Mouse (Mus musculus): Measurements from ENCODE around the gene Cep112. TPM values are rescaled to one million over a fixed set of nuclear protein-coding genes. Genes with fewer than 3 reads are reported as not detected.

Gene Cep112
- polyA plus RNA-seq, 1 experiment: 1.3 TPM

DNA sequence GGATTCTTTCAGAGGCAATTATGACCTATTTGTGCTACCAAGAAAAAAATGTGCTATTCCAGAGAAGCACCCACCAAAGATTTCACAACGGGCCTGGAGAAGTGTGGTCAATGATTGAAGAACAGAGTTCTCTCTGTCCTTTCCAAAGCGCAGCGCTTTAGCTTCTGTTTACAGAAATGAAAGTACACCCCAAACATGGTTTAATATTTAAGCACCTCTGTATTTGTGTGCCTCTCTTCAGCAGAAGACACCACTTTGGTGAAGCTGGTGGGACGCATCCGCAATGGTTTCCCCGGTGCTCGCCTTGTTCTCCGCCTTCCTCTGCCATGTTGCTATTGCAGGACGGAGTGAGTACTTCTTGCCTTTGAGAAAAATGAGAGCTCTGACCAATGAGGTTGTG, 29.9 kb upstream of the Cep112 start:
- no peaks in the 10 kb centered on the region for H3K4me1 ChIP-seq (ENCODE audit: control insufficient read depth, insufficient read depth, low read length)
- no peak for DNase-seq
- TF ChIP-seq CTCF (IDR thresholded peaks at IDR 0.05; ENCODE audit: borderline replicate concordance, insufficient read depth, low read depth, low read length) (no peak), POLR2A (IDR thresholded peaks at IDR 0.05; ENCODE audit: borderline replicate concordance, insufficient read depth, low read length) (no peak)
- 94% methylated on average over 9 of the region's 9 CpGs for WGBS
- H3K4me3 ChIP-seq (replicated peaks; ENCODE audit: insufficient read depth, low read depth, low read length): no peak overlapping the region
- H3K27me3 ChIP-seq (ENCODE audit: control insufficient read depth, insufficient read depth, low read length): no peaks in the 10 kb centered on the region
- H3K27ac ChIP-seq (ENCODE audit: insufficient read depth, low read length): no peak overlapping the region

DNA sequence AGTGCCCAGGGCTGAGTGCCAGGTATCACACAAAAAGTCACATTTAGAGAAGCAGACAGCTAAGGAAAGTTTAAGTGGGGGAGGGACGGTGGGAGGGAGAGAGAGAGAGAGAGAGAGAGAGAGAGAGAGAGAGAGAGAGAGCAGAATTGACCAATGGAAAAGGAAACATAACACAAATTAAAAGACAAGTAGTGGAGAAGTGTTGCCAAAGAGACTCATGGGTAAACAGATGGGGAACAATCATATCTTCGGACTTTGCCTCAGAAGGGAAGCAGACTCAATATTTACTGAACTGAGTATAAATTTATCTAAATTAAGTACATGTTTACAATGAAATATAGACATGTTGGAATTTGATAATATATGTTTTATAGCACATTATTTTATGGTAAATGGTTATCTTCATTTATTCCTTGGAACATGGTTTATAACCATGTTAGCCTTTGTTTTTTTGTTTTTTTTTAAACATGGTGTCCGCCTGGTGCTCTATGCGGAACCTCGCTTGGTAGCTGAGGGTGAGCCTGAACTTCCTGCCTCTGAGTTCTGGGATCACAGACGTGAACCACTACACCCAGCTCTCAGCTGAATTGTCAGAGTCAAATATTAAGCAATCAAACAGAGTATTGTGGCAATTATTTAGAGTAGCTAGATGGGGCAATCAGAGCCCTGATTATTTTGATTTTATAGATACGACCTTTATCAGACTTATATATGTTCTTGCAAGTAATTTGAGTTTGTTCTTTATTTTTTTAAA, 28.7 kb upstream of the Cep112 start:
- Histone ChIP-seq H3K4me3 (replicated peaks; ENCODE audit: insufficient read depth, low read depth, low read length) (no peak overlapping the region), H3K27ac (ENCODE audit: insufficient read depth, low read length) (no peak overlapping the region), H3K4me1 (ENCODE audit: control insufficient read depth, insufficient read depth, low read length) (no peaks in the 10 kb centered on the region), H3K27me3 (ENCODE audit: control insufficient read depth, insufficient read depth, low read length) (no peaks in the 10 kb centered on the region)
- no peak for TF ChIP-seq CTCF (IDR thresholded peaks at IDR 0.05; ENCODE audit: borderline replicate concordance, insufficient read depth, low read depth, low read length)
- TF ChIP-seq POLR2A (IDR thresholded peaks at IDR 0.05; ENCODE audit: borderline replicate concordance, insufficient read depth, low read length): no peak
- 84% methylated on average over 7 of the region's 7 CpGs for whole genome bisulfite sequencing
- DNase-seq: no peak

DNA sequence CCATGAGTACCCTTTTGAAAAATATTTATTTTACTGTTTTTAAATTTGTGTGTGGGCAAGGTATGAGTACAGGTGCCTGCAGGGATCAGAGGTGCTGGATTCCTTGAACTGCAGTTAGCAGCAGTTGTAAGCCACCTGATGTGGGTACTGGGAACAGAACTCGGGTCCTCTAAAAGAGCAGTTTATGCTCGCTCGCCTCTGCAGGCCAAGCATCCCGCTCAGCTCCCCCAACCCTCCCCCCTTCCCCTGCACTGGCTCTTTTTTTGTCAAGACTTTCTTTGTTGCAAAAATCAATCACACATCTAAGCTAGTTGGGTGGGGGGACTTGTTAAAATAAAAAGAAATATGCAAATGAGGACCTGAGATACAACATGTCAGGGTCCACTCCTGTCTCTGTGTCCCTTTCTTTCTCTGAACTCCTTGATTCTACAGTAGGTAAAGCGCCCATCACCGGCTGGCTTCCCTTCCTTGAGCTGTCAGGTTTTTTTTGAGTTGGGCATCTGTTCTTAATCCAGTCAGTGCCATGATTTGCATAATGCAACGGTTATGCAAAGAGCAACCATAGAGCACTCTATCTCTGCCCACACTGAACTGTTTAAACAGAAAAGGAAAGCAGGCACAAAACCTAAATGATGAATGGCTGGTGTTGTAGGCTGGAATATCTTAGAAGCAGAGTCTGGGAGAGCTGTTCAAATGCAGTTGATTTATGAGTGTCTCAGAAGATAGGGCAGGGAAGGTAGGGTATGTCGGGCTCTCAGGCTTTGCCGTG, 14.9 kb upstream of the Cep112 start:
- WGBS: 46% methylated on average over 9 of the region's 9 CpGs
- Histone ChIP-seq H3K4me1 (ENCODE audit: control insufficient read depth, insufficient read depth, low read length) (no peaks in the 10 kb centered on the region), H3K27ac (ENCODE audit: insufficient read depth, low read length) (no peak overlapping the region), H3K27me3 (ENCODE audit: control insufficient read depth, insufficient read depth, low read length) (no peaks in the 10 kb centered on the region), H3K4me3 (replicated peaks; ENCODE audit: insufficient read depth, low read depth, low read length) (no peak overlapping the region)
- TF ChIP-seq POLR2A (IDR thresholded peaks at IDR 0.05; ENCODE audit: borderline replicate concordance, insufficient read depth, low read length): no peak
- TF ChIP-seq CTCF (IDR thresholded peaks at IDR 0.05; ENCODE audit: borderline replicate concordance, insufficient read depth, low read depth, low read length): no peak
- DNase-seq: no peak

DNA sequence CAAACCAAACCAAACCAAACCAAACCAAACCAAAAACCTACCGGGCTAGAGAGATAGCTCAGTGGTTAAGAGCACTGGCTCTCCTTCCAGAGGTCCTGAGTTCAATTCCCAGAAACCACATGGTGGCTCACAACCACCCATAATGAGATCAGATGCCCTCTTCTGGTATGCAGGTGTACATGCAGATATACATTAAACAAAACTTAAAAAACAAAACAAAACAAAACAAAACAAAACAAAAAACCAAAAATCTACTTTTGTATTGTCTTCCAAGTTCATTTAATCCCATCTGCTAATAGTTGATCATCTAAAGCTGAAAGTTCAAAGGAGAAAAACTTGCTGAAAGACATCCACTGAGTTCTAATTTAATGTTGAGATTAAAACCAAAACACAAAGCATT, 8.6 kb upstream of the Cep112 start:
- WGBS: 88% methylated on average over 1 of the region's 1 CpGs
- no peak for DNase-seq
- Histone ChIP-seq H3K27ac (ENCODE audit: insufficient read depth, low read length) (no peak overlapping the region), H3K4me1 (ENCODE audit: control insufficient read depth, insufficient read depth, low read length) (no peaks in the 10 kb centered on the region), H3K27me3 (ENCODE audit: control insufficient read depth, insufficient read depth, low read length) (no peaks in the 10 kb centered on the region), H3K4me3 (replicated peaks; ENCODE audit: insufficient read depth, low read depth, low read length) (no peak overlapping the region)
- TF ChIP-seq CTCF (IDR thresholded peaks at IDR 0.05; ENCODE audit: borderline replicate concordance, insufficient read depth, low read depth, low read length) (no peak), POLR2A (IDR thresholded peaks at IDR 0.05; ENCODE audit: borderline replicate concordance, insufficient read depth, low read length) (no peak)

DNA sequence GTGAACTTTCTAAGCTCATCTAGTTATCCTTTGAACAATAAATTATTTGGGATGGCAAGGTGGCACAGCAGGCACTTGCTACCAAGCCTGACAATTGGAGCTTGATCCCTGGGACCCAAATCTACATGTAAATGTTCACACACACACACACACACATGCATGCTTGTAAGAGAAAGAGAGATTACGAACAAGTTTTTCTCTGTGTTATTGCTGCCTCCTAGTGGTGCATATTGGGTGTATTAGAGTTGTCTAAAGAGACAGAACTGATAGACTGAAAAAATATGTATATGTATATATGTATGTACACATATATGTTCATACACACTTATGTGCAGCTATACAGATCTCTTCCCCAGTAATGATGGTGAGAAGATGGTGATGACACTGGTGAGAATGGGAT, 6.5 kb upstream of the Cep112 start:
- DNase-seq: no peak
- WGBS: 26% methylated on average over 1 of the region's 1 CpGs
- no peaks in the 10 kb centered on the region for H3K27me3 ChIP-seq (ENCODE audit: control insufficient read depth, insufficient read depth, low read length)
- no peak overlapping the region for H3K4me3 ChIP-seq (replicated peaks; ENCODE audit: insufficient read depth, low read depth, low read length)
- H3K4me1 ChIP-seq (ENCODE audit: control insufficient read depth, insufficient read depth, low read length): no peaks in the 10 kb centered on the region
- H3K27ac ChIP-seq (ENCODE audit: insufficient read depth, low read length): no peak overlapping the region
- TF ChIP-seq CTCF (IDR thresholded peaks at IDR 0.05; ENCODE audit: borderline replicate concordance, insufficient read depth, low read depth, low read length) (no peak), POLR2A (IDR thresholded peaks at IDR 0.05; ENCODE audit: borderline replicate concordance, insufficient read depth, low read length) (no peak)

DNA sequence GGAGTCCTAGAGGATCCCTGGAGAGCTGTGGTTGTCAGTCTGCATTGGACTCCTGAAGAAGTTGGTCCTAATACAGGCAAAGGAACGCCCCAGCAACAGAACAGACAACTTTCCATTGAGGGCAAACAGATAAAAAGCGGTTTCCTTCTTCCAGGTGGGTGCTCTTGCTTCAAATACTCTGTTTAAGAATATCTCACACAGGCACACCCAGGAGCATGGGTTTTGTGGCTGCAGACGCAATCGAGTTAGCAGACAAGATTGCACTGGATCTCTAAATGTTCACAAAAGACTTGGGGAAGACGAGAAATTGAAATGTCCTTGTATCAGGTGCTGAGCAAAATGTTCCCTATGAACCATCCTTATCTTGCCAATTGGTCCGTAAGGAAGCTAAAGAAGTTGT, 5.8 kb upstream of the Cep112 start:
- WGBS: 93% methylated on average over 6 of the region's 6 CpGs
- Histone ChIP-seq H3K27ac (ENCODE audit: insufficient read depth, low read length) (no peak overlapping the region), H3K4me3 (replicated peaks; ENCODE audit: insufficient read depth, low read depth, low read length) (no peak overlapping the region), H3K27me3 (ENCODE audit: control insufficient read depth, insufficient read depth, low read length) (no peaks in the 10 kb centered on the region), H3K4me1 (ENCODE audit: control insufficient read depth, insufficient read depth, low read length) (peaks cover 3% of the 10 kb centered on the region; the same call in 1 of the 2 replicates)
- no peak for DNase-seq
- TF ChIP-seq CTCF (IDR thresholded peaks at IDR 0.05; ENCODE audit: borderline replicate concordance, insufficient read depth, low read depth, low read length): no peak
- no peak for TF ChIP-seq POLR2A (IDR thresholded peaks at IDR 0.05; ENCODE audit: borderline replicate concordance, insufficient read depth, low read length)

DNA sequence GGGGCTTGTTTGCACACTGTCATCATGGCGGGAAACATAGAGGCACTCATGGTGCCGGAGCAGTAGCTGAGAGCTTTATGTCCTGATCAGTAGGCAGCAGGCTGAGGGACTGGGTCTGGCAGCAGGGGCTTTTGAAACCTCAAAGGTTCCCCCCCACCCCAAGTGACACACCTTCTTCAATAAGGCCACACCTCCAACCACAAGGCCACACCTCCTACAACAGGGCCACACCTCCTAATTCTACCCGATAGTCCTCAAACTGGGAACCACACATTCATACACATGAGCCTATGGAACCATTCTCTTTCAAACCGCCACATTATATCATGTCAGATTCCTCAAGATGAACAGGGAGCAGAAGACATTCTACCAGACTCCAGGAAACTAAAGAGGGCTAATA, 4.2 kb upstream of the Cep112 start:
- 87% methylated on average over 4 of the region's 4 CpGs for WGBS
- H3K27ac ChIP-seq (ENCODE audit: insufficient read depth, low read length): no peak overlapping the region
- H3K4me3 ChIP-seq (replicated peaks; ENCODE audit: insufficient read depth, low read depth, low read length): no peak overlapping the region
- peaks cover 3% of the 10 kb centered on the region; the same call in 1 of the 2 replicates for H3K4me1 ChIP-seq (ENCODE audit: control insufficient read depth, insufficient read depth, low read length)
- no peak for DNase-seq
- TF ChIP-seq CTCF (IDR thresholded peaks at IDR 0.05; ENCODE audit: borderline replicate concordance, insufficient read depth, low read depth, low read length) (no peak), POLR2A (IDR thresholded peaks at IDR 0.05; ENCODE audit: borderline replicate concordance, insufficient read depth, low read length) (no peak)
- no peaks in the 10 kb centered on the region for H3K27me3 ChIP-seq (ENCODE audit: control insufficient read depth, insufficient read depth, low read length)

DNA sequence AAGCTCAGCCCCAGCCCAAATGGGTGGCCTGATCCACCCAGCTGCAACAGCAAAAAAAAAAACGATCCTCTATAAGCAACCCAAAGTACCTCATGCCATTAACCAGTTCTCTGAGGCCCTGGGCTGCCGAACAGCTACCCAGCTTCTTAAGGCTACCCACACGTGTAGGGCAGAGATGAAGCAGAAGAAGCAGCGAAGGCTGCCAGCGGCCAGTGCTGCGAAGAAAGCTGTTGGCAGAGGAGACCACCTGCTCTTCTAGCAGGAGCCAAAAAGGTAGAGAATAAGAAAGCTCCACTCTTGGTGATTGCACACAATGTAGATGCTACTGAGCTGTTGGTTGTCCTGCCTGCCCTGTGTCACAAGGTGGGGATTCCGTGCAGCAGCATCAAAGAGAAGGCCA, 1.8 kb upstream of the Cep112 start:
- Histone ChIP-seq H3K4me1 (ENCODE audit: control insufficient read depth, insufficient read depth, low read length) (peaks cover 3% of the 10 kb centered on the region; the same call in 1 of the 2 replicates), H3K27ac (ENCODE audit: insufficient read depth, low read length) (no peak overlapping the region), H3K27me3 (ENCODE audit: control insufficient read depth, insufficient read depth, low read length) (no peaks in the 10 kb centered on the region), H3K4me3 (replicated peaks; ENCODE audit: insufficient read depth, low read depth, low read length) (no peak overlapping the region)
- 58% methylated on average over 7 of the region's 7 CpGs for WGBS
- no peak for TF ChIP-seq POLR2A (IDR thresholded peaks at IDR 0.05; ENCODE audit: borderline replicate concordance, insufficient read depth, low read length)
- DNase-seq: no peak

Measured in cerebellum, adult 2 months (tissue).